Mouse (Mus musculus): Measurements from ENCODE around the gene Shank2.

Gene Shank2

DNA sequence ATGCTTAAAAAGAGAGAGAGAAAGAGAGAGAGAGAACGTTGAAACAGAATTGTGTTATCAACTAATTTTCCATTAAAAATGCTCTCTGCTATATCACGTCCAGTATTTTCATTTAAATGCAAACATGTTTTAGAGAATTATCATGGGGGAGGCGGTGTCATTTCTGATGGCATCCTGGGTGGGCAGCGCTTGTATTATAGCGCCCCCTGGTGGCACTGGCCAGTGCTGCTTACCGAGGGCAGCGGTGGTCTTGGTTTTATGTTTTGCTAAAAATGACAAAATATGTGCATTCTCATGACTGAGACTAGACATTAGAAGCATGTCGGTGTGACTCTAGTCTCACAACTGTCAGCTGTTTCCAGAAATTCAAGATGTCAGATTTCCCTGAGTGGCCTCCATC lies 424.2 kb downstream of the Shank2 start:
- DNase-seq (ENCODE audit: low spot score in 2 of 2): peak; percentile 16 to 35

DNA sequence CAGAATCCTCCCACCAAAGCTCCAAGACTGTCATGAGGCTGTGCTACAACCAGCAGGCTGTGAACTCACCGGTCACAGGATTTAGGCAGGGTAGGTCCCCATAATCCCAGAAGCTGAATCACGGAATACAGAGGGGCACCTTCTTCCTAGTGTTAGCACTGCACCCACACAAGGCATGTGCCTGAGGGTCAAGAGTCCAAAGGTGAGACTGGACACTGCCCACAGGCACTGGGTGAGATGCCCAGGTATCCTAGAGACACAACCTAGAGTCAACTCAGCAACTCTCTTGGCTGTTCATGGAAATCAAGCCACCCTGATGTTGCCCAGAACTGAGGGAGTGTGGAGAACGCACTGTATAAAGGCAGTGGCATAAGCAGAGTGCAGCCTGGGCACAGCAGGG lies 424.9 kb downstream of the Shank2 start:
- DNase-seq (ENCODE audit: low spot score in 2 of 2): no peak

DNA sequence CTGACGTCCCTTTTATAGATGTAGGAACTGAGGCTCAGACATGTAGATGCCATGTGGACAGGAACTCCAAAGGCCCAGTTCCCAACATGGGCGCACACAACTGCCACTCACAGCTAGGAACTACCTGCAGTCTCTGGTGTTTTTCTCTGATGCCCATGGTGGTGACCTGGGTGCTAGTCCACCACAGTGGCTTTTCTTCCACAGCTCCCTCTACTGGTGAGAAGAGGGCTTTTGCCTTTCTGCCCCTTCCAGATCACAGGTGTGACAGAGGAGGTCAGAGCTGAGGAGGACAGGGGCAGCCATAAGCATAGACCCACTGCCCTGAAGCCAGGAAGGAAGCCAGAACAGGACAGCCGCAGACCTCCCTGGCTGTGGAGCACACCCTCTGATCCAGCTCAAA lies 425.7 kb downstream of the Shank2 start:
- DNase-seq (ENCODE audit: low spot score in 2 of 2): no peak

DNA sequence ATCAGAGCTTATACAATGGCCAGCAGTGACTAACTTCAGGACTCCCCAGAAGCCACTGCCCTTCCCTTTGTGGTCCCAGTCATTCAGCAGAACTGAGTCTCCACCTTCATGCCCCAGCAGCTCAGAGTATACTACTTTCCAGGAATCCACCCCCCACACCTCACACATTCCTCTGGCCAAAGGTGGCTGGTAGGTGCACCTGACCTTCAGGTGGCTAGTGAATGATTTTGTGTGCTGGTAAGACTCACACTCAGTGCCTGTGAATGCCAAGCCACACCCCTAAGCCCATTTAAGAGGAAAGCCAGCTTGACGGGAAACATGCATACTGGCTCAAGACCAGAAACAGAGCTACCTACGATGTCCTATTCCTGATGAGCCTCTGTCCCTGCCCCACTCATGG lies 431.2 kb downstream of the Shank2 start:
- no peak for DNase-seq (ENCODE audit: low spot score in 2 of 2)

DNA sequence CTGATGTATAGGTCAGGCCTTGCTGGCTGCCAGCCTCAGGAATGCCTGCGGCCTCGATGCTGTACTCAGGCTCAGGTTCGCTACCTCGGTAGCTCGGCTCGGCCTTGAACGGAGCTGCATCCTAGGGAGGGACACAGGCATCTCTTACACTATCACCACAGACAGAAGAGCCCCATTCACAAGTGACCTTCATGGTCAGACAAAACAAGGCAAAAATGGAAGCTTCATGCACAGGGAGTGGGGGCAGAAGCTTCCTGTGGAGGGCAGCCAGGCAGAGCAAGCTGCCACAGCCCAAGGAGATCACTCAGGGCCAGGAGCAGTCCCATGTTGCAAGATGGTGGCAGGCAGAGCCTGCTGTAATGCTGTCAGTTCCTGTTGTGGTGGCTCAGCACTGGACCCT lies 437.1 kb downstream of the Shank2 start:
- no peak for DNase-seq (ENCODE audit: low spot score in 2 of 2)

GRCm38 (mm10) chr7:144441466-144441865 lies 439.7 kb downstream of the Shank2 start:
- no peak for DNase-seq (ENCODE audit: low spot score in 2 of 2)

- no peak for DNase-seq (ENCODE audit: low spot score in 2 of 2)
Measured at GRCm38 (mm10) chr7:144441976-144442375, 440.2 kb downstream of the Shank2 start.

DNA sequence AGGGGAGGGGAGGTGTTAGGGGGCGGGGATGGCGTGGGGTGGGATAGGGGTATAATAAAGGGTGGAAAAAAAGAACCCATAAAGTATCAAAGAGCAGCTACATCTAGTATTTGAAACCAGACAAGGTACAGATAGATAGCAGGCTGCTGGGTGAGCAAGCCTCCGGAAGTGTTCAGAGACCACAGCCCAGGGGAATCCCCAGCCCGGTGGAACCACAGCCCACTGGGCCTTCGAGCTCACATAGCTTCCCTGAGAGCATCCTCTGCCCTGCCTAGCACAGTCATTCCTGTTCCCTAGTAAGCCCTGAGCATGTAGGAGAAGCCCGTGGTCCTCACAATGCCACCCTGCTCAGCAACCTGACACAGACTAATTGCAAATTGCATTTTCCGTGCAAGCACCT lies 443.1 kb downstream of the Shank2 start:
- no peak for DNase-seq (ENCODE audit: low spot score in 2 of 2)

GRCm38 (mm10) chr7:144447146-144447545 lies 445.4 kb downstream of the Shank2 start:
- no peak for DNase-seq (ENCODE audit: low spot score in 2 of 2)

DNA sequence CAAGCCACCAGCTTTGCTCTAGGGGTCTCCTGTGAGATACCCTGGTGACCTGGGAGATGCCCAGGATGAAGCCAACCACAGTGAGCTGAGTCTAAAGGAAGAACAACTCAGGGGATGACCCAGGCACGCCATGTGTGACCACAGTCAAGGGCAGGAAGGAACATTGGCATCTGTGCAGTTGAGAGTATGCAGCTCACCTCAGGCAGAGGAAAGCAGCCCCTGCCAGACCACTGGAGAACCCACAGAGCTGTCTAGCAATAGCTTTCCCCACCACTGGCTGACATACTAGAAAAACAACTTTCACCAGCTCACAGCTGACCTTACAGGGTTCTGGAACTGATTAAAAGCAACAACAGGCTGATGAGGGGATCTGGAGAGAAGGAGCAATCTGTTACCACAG lies 446.5 kb downstream of the Shank2 start:
- no peak for DNase-seq (ENCODE audit: low spot score in 2 of 2)

DNA sequence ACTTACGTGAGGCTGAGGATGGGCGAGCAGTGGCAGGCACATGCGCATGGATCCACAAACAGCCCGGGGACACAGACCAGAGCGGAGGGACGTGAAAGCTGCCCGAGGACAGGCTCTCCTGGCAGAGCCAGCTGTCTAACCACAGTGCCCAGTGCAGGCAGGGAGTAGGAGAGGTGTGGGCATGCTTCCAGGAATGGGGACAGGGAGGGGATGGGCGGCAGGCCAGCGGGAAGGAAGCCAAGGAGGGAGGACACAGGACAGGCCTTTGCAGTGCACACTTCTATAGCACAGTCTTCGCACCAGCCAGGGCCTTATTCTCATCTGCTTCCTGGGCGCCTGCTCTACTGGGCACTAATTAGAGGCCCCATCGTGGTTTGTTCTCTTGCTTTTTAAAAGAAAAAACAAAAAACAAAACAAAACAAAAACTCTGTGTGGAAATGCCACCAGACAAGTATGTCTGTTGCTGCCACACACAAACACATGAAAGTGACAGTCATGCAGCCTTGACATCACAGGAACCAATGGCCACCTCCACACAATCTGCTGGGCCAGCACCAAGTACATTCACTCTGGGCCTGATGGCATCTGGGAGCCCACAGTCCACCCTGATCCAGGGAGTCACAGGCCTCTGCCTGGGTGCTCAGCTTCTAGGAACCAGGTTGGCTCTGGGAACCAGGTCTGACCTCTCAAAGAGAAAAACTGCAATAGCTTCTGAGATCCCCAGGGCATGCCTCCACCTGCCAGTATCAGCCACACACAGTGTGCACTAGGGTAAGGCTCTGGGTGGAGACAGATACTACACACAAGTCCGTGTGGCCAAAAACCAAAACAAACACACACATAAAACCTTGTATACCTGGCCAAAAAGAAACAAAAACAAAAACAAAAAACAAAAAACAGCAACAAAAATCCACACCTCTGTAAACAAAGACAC lies 448.2 kb downstream of the Shank2 start:
- DNase-seq (ENCODE audit: low spot score in 2 of 2): peak; percentile 82 to 88

DNA sequence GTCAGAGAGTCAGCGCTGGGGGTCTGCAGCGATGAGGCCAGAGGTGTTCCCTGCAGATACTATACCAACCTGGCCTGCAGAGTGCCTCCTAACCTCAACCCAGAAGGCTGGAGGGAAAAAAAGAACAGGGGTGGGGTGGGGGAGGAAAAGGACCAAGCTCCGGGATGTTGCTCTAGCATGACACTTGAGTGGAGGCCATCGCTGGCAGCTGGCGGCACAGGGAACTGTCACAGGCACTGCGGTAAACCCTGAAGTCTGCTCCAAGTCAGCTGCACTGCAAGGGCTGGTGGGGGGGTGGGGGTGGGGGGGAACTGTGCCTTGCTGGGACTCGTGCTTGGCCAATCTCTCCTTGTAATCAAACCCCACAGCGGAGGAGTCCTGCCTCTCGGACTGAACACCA lies 448.9 kb downstream of the Shank2 start:
- no peak for DNase-seq (ENCODE audit: low spot score in 2 of 2)

DNA sequence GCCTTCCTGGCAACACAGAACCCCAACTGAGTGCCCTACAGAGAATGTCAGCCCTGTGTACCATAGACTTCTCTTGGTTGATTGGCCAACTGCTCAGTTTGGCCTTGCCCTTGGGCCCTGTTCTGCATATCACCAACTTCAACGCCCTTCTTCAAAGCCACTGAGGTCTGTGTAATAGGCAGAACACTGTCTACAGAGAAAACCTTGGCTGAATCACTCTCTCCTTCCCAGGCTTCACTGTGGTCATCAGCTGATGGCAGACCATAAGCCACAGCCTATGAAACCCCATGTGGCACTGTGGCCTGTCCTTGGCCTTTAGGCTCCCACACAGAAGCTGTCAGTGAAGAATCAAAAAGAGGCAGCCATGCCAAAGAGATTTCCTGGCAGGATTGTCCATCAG lies 457.2 kb downstream of the Shank2 start:
- no peak for DNase-seq (ENCODE audit: low spot score in 2 of 2)

DNA sequence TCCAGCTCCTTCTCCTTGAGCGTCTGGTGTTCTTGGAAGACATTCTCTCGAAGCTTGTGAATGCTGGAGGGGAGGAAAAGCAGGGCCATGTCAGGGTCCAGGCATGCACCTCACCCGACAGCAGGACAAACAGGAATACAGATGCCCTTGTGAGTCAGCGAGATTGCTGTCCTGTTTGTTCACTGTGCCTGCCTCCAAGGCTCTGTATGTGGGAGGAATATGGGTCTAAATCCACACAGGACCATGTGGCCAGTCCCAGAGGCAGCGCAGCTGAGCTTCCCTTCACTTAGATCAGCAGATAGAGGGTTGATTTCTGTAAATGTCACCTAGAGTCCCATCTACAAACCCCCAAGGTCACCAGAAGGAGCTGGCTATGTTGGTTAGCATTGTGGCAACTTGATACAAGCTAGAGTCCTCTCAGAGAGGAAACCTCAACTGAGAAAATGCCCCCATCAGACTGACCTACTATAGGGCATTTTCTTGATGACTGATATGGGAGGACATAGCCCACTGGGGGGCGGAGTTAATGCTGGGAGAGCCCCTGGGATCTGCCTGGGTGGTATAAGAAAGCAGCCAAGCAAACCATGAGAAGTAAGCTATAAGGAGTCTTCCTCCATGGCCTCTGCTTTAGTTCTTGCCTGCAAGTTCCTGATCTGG lies 459.6 kb downstream of the Shank2 start:
- no peak for DNase-seq (ENCODE audit: low spot score in 2 of 2)

DNA sequence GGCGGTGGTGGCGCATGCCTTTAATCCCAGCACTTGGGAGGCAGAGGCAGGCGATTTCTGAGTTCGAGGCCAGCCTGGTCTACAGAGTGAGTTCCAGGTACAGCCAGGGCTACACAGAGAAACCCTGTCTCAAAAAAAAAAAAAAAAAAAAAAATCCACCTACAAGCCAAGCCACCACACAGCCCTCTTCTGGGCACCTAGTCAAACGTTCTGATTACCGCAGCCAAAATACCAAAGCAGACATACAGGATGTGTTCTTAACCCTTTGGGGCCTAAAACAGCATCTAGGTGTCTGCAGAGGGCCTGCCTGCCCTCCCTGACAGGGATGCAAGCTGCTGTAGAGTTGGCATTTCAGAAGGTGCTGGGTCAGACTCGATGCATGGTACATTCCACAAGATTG lies 460.8 kb downstream of the Shank2 start:
- no peak for DNase-seq (ENCODE audit: low spot score in 2 of 2)

DNA sequence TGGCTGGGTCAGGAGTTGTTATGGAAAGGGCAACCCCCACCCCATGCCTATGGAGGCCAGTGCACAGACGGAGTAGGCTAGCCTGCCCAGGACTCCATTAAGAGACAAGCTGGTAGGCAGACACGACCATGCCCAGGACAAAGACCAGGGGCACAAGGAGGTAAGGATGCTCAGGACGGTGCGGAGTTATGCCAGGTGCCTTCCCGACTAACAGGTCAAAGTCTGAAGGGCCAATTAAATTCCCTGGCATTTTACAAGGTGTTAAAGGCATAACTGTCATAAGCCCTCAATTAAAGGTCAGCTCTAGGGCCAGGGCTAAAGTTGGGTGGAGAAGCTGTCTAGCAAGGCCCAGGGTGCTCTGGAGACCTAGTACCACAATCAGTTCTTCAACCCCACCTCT lies 467.0 kb downstream of the Shank2 start:
- no peak for DNase-seq (ENCODE audit: low spot score in 2 of 2)

DNA sequence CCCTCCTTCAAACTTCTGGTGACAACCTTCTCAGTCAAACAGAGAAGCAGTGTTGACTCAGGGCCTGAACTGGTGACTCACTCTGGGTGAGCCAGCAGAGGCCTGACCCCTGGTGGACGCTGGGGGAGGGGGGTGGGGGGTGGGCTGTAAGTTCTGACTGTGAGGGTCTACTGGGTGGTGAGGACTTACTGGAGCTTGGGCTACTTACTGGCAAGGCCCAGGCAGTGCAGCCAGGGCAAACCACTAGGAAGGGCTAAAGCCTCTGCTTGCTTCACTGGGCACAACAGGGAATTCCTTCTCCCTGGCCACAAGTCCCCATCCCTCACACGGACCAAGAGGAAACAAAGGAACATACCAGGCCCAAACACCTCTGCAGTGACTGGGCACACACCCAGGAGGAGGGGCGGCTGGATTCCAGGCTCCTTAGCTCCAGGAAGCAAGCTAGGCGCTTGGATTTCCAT lies 467.5 kb downstream of the Shank2 start:
- peak; percentile 32 to 41 for DNase-seq (ENCODE audit: low spot score in 2 of 2)

- no peak for DNase-seq (ENCODE audit: low spot score in 2 of 2)
Measured at GRCm38 (mm10) chr7:144469908-144470544, 468.3 kb downstream of the Shank2 start.

DNA sequence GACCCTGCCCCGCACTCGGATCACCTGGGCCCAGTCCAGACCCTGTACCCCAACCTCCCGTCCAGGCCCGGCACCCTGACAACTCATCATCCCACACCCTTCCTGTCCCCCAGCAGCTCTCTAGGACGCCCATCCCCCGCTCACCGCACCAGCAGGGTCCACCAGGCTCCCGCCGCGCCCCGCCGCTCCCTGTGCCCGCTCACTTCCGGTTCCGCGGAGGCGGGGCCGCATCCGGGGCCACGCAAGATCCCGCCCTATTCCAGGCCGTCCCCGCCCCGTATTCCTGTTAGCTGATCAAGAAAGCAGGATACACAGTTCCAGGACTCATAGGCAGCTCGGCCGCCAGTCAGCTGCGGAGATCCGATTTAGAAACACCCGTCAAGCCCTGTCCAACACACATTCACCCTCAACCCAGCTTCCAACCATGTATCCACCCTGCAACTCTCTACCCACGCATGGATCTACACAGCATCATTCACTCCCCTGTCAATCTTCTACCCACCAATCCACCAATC lies 468.9 kb downstream of the Shank2 start, which contains the start of gene Cttn:
Gene Cttn, minus strand, starts transcription at position 465 of the 515 bp plus-strand sequence.
- peak; percentile 83 to 91 for DNase-seq (ENCODE audit: low spot score in 2 of 2)

DNA sequence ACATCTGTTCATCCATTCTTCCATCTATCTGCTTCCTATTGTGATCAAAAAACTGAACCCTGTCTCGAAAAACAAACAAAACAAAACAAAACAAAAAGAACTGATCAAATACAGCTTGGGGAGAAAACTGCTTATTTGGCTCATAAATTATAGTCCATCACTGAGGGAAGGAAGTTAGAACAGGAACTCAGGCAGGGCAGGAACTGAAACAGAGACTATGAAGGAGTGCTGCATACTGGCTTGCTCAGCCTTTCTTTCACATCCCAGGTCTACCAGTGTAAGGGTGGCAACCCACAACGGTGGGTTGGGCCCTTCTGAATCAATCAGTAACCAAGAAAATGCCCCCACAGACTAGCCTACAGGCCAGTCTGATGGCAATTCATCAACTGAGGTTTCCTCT lies 469.4 kb downstream of the Shank2 start:
- no peak for DNase-seq (ENCODE audit: low spot score in 2 of 2)

DNA sequence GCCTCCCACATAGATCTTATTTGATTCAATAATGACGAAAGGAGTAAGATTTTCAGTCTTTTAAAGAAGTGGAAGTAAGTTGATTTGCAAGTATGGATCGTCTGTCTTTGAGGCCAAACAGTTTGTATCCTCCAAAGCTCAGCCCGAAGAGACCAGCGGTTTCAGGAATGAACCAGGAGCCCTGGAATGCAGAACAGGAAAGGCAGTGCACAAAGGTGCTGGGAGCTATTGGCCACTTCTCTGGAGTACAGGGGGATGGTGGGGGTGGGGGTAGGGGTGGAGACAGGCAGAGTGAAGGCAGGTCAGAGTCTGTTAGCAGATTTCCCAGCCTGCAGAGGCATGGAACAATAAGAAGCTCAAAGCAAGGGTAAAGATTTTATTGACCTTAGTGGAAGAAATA lies 471.8 kb downstream of the Shank2 start:
- no peak for DNase-seq (ENCODE audit: low spot score in 2 of 2)

All from urinary bladder, postnatal 36 days (tissue).